Mouse (Mus musculus) c-Kit-positive CD71-negative TER-119-negative erythroid progenitor cells, embryonic 14.5 days (primary cell): ENCODE results near the gene Ddah1.

ENCODE experiments used
- DNase-seq: peaks from one replicate; pipeline ENCODE4 v3.0.0-alpha.2; 2013; ENCODE audit warnings: low read depth

The Ddah1 gene

DNA sequence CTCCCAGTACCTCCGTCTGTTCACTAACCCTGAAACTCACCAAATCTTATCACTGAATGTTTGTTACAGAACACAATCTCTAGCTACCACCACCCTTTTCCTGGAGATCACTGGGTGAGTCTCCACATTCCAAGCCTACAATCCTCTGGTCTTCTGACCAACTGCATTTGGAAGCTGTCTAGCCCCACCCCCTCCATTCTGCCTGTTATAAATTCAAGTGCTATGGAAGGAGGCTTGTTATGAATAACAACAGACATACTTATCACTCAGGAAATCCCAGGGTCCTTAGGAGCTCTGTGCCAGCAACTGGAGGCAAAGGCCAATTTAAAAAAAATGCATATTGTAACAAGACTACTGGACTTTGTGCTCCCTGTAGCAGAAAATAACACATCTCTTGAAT, 58.3 kb downstream of the Ddah1 start:
- no peak for DNase-seq

DNA sequence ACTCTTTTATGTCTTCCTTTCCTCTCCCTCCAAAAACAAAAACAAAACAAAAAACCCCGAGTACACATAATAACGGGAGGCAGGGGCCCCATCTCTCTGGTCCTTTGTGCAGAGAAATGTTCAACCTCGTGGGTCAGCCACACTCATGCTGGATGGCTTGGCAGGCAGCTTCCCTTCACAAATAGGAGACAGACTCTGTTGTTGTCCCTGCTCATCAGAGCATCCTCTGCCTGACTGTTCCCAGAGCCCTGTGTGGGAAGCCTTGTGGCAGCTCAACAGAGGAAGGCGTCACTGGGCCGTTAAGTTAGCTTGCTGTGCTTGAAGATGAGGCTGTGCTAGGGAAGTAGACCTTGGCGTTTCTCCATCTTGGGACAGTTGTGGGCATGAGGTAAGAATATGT, 58.8 kb downstream of the Ddah1 start:
- no peak for DNase-seq

DNA sequence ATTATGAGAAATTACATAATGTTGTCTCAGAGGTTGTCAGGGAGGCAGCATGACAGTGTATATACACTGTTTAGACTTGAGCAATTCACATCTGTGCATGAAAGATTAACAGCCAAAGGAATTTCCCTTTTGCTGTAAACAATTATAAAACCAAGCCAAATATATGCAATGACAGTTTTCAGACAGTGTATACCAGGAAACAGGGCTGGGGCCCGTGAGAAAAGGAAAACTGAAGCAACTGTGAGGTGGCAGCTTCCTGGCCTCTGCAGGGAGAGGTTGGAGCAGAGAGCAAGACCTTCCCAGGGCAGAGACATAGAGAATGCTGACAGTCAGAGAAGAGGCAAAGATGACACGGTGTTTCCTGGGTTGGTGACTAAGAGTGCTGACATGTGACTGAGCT, 62.0 kb downstream of the Ddah1 start:
- no peak for DNase-seq

DNA sequence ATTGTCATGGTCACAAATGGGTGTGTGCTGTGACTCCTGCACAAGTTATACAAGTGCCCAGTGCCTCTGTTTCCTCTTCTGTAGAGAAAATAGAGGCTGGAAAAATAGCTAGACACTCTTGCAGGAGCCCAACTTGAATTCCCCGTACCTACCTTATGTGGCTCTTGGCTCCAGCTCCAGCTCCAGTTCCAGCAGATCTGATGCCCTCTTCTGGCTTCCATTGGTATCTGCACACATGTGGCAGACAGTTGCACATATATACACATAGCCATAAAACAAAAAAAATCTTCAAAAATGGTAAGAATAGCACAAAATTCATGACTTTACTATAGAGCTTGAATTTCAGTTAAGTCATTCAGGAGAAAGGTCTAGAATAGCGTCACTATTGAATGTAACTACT, 62.5 kb downstream of the Ddah1 start:
- DNase-seq, result no peak

DNA sequence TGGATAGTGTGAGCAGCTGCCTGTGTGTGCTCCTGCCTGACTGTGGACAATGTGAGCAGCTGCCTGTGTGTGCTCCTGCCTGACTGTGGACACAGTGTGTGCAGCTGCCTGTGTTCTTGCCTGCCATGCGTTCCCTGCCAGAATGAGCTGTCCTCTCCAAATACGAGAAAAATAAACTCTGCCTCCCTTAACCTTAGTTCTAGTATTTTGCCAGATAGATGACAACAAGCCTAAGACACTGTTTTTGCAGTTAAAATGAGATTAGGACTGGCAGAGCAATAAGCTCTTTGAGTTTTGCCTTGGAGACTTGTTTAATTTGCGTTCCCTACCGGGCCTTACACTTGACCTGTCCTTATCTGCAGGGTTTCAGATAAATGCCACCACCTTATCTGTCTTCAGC, 63.7 kb downstream of the Ddah1 start:
- DNase-seq, result no peak

DNA sequence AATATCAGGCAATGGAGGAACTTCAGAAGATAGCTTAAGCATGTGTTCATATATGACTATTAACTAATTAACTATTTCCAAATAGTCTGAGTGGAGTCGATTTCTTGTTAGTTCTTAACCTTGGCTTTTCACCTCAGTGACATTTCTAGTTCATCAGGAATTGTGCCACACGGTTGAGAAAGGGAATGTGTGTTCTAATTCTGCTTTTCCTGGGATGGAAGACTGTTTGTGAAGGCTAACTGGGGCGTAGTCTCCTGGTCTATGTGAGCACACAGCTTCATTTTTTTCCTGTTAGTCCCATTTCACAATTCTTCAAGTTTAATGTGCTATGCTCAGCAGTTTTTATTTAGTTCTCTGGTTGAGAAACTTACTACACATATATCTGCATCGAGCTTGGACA, 65.2 kb downstream of the Ddah1 start:
- no peak for DNase-seq

DNA sequence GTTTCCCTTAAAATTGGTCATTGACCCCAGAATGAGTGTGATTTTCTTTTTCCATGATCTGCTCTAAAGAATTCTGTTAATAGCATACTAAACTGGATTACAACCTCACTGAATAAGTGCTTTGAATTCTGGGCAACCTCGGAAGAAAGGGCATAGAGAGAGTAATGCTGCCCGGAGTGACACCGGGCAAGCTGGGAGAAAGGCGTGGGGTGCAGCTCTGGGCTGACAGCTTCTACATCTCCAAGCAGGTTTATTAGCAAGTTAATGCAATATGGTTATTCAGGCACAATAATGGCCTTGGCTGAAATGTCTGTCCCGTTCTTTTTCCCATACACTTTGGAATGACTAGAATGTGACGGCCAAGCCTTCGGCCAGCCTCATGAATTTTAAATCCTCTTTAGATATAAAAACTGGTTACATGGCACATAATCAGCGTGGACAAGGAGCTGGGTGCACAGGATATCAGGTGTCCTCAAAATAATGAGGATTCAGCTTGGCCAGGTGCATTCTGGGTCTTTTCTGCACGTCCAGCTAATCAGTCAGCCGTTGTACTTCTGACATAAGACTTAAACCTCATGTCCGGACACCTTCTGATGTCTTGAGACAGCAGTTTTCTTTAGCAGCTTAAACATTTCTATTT, 67.1 kb downstream of the Ddah1 start:
- no peak for DNase-seq

DNA sequence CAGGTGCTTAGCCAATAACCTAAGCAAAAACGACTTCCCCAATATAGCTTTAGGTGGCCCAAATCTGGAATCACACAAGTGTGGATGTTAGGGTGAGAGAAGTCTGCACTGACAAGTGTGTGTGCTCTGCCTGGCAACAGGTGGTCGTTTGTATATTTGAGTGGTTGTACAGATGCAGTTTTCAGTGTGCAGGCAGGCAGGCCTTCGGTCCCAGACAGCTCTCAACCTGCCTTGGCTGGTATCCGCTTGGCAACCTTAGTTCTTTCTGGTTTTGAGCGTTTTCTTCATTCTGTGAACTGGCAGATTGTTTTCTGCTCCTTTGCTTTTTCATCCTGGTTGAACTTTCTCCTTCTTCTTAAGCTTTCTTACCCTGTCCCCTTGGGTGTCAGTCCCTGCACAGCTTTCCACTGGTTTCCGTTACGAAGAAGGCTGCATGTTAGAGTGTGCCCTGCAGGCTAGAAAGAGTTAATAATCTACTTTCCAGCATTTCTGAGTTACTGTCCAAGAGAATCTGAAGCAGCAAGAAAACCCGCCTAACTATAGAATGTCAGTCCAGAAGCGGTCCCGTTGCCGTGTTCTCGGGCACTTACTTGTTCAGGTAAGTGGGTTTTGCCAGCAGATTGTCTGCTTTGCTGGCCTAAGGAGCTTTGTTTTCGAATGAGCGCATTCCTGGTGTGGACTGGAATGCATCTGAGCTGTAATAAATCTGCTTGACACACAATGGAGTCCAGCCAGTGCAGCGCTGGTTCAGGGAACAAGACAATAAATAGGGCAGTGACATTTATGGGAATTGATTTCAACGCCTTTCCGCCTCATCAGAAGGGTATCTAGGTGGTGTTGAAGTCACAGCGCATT, 68.9 kb downstream of the Ddah1 start:
- no peak for DNase-seq

DNA sequence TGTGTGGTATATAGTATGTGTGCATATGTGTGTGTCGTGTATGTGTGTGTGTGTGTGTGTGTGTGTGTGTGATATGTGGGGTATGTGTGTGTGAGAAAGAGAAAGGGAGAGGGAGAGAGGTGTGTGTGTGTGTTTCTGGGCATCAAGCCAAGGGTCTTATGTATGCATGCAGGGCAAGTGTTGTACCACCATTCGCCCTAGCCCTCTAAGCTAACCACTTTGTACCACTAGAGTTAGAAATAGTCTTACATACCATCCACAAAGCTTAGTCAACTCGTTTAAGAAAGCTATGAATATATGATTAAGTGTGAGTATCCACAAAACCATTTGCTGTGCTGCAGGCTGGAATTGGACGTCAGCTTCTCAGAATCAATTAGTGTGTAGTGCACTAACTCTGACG, 70.4 kb downstream of the Ddah1 start:
- no peak for DNase-seq

DNA sequence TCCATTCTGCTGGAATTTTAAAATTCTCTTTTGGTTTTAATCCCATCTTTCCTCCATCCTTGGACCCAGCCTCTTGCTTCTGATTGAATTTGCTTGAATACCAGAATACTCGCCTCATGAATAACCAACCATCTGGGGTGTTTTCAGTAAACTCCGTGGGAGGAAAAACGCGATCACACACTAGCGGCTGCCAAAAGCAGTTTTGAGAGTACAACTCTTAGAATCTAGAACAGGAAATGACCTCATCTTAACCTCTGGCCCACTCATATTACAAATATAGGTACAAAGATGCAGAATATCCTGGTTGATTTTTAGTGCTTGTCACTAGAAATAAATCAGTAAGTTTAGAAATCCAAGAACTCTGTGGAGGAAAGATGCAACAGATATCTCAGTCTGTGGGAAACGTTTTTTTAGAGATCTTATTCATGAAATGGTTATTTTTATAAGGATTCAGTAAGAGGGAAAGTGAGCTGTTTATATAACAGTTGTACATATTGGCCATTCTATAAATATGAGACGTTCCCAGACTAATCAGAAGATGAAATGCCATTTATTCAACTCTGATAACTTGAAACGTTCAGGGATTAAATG, 75.6 kb downstream of the Ddah1 start:
- DNase-seq, result no peak

DNA sequence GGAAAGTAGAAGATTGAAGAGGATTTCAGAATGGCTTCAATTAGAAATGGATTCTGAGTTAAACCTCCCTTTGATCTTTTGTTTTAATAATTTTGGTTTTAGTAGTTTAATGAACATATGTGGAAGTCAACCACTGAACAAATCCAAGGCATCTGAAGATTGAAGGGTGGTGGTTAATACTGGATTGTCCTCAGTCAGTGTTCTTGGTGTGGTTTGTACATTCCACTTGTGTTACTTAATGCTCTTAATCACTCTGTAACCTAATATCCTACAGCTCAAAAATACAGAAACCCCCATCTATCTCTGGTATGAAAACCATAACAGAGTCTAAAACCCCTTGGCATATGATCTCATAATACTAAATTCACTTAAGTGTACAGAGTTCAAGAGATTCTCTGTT, 79.8 kb downstream of the Ddah1 start:
- no peak for DNase-seq

DNA sequence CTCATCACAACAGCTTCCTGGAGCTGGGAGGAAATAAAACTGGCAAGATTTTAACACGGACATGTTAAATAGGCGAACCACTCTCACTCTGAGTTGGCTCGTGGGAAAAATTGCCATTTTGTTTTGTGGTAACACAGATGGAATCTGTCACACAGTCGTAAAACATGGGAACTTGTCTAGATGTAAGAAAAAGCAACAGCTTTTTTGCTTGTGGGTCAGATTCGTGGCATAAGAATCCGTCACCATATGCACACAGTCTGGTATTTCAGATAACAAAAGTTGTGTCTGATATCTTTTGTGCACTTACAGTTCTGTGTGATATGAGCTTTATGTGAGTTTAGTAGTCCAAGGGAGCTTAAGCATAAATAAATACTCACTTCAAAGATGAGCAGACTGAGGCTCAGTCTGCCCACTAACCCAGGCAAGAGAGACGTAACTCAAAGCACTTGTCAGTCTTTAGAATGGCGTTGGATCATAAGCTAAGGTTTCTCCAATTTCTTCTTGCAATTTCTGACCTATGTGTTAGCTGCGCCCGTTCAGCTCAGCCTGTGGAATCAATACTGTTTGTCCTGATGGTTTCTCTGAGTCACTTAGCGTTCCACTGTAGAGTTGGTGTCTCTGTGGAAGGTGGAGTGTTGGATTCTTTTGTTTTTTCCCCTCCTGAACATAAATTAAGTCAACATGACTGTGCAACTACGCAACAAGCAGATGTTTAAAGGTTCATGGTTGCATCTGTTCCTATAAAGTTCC, 83.7 kb downstream of the Ddah1 start:
- DNase-seq, result no peak

DNA sequence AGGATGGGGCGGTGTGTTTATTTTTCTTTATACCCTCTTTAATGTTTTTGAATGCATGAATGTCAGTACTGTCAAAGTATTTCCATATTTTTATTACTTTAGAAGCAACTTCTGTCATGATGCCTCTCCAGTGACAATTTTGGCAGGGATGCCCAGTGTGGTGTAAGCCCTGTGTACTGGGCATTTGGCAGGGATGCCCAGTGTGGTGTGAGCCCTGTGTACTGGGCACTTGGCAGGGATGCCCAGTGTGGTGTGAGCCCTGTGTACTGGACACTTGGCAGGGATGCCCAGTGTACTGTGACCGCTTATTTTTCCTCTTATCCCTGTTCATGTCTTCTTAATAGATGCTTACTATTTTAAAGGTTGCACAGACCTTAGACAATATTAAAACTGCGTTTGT, 85.4 kb downstream of the Ddah1 start:
- DNase-seq, result no peak

DNA sequence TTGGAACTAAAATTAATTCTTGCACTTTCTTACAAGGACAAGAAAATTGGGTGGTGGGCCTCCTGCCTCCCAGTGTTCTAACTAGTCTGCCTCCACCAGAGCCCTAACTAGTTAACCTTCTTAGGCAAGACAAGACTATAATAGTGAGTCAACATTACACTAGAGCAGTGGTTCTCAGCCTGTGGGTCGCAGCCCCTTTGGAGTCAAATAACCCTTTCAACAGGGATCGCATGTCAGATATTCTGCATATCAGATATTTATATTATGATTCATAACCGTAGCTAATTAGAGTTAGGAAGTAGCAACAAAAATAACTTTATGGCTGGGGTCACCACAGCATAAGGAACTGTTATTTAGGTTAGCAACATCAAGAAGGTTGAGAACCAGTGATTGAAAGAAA, 86.4 kb downstream of the Ddah1 start:
- no peak for DNase-seq

DNA sequence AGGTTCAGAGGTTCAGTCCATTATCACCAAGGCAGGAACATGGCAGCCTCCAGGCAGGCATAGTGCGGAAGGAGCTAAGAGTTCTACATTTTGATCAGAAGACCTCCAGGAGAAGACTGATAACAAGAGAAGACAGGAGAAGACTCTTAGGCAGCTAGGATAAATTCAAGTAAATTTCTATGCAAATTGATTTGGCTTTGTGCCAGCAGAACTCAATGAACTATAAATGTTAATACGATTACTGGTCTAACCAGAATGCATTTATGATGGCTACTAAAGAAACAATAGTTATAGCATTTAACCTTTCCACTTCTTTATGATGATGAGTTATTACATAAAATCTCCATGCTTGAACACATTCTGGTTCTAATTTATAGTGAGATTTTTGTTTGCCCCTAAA, 87.8 kb downstream of the Ddah1 start:
- no peak for DNase-seq

DNA sequence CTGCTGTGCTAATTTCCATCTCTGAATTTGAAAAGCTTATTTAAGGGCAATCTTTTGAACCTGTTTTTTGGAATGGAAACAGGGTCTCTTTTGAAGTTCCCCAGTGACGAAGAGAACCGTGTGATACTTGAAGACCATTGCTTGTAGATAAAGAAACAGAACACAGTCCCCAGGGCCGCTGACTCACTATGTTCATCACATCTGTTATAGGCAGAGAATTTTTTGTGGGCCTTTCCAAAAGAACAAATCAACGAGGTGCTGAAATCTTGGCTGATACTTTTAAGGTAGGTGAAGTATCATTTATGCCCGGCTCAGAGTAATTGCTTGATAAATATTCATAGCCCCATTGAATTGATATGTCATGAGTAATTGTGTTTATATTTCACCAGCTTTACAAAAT, 93.6 kb downstream of the Ddah1 start:
- no peak for DNase-seq

DNA sequence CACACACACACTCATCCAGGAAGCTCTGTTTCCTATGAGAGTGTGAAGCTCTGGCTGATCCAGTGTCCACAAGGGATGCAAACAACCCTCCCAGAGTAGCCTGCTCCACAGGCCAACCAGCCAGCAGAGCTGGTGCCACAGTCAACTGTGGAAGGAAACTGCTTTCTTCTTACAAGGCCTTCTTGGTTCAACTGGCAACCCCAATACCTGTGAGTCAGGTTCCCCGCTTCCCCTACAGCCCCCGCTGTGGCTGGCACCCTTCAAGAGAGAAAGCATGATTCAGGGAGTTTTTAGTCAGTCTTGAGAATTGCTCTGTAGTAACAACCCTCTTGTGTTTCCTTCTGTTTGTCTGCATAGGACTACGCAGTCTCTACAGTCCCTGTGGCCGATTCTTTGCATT, 94.3 kb downstream of the Ddah1 start:
- no peak for DNase-seq

DNA sequence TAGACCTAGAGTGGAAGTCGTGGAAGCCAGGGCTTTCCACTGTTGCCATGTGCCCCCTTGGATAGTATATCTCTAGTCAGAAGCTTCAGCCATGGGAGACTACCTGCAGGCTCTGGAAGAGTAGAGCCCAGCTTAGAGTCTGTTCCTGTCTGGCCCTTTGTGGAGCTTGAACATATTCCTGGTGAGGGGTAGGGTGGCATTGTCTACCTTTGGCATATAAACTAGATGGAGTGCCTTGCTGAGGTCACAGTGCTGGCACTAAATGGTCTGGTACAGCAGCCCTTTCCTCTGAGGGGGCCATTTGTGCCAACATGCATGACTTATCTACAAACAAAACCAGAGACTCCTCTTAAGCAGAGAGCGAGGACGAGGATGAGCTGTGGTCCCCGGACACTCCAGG, 95.2 kb downstream of the Ddah1 start:
- no peak for DNase-seq

DNA sequence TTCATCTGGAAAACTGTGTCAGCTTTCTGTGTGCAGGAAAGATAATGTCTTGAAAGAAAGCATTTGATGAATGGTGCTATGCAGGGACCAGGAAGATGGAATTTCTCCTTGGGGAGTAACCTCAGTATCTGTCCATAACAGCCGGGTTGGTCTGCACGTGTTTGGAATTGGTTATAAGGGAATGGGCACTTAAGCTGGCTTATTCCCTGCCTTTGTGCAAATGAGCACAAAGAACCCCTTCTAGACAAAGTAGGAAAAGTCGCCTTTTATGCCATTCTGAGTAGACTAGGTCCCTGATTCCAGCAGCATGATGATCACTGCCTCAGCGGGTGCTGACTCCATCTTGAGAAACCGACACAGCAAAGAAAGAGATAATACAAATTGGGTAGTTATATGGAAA, 96.0 kb downstream of the Ddah1 start:
- no peak for DNase-seq

DNA sequence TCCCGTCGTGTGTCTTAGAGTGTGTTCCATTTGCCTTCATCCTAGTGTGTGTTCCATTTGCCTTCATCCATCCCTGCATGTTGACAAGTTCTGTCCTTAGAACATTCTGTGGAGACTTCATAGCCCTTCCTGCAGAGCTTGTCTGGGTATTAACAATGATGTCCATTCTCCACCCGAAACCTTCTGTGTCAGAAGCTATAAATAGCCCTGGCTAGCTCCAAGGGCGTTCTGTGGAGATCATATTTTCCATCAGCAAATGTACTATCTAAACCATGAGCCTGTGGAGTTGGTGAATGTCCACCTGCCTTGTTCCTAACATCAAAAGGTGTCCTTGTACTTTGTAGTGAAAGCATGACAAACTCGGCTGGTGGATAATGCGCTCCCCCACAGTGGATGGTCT, 96.8 kb downstream of the Ddah1 start:
- no peak for DNase-seq

DNA sequence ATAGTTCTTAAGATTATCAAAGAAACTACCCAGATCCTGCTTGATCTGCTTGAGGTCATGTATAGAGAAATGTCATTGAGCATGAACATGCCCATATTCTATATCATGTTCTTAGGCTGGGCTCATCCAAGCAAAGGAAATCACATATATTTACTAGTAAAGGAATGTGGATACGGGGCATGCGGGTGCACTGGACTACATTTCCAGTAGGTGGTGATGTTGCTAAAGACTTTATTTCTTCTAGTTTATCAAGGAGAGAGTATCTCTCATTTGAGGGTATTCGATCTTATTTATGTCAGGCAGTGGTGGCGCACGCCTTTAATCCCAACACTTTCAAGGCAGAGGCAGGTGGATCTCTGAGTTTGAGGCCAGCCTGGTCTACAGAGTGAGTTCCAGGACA, 99.9 kb downstream of the Ddah1 start:
- DNase-seq, result no peak

DNA sequence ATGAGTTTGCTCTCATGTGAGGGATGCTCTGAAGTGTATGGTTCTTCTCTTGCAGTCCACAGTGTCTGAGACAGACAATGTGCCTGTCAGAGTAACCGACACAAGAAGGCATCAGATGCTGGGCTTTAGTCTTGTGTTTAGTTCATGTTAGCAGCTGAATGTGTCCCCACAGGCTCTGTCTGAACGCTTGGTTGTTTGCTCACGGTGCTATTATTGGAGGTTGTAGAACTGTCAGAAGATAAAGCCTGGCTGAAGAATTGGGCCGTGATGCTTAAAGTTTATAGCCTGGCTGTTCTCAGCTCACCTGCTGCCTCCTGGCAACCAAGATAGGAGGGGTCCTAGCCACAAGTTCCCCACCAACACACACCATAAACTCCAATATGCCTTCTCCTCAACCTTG, 104.0 kb downstream of the Ddah1 start:
- no peak for DNase-seq
